Mouse (Mus musculus) adrenal gland, adult (tissue): Measurements from ENCODE around the gene Bloc1s3.

Experiments used
- DNase-seq, 2 experiments: peaks; one replicate each; pipeline ENCODE4 v3.0.0; 2022 to 2023; ENCODE audit warnings: low spot score in 1 of 2; ENCODE audit not compliant: inconsistent age in 2 of 2

The Bloc1s3 gene

DNA sequence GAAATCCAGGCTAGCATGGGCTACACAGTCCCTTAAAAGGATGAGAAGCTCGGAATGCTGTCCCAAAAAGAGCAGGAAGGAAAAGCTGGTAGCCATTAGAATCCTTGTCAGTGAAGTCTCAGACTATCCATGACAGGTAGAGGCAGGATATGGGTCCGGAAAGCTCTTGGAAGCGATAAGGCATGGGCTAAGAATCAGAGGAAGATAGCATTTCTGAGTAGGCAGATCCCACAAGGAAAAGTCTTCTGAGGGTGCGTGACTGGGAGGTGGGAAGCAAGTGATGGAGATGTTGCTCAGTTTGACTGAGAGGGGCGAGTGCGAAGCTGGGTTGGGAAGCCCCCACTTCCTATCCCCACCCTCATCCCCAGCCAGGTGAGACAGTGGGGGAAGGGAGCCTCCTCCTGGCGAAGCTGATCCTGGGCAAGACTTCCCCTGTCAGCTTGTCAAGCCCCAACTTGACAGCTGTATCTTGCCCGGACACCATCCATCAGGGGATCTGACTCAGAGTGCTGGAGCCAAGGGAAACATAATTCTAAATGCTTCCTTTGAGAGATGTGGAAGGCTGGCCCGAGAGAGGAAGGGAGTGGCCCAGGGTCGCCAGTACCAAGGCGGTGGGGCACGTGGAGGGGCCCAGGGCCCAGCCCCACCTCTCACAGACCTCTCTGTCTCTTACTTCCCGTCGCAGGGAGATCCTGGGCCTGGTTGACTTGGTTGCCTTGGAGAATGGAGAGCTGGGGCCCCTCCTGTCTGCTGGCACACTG lies 30.4 kb downstream of the Bloc1s3 start:
- peak; percentile 69 to 76 for DNase-seq

DNA sequence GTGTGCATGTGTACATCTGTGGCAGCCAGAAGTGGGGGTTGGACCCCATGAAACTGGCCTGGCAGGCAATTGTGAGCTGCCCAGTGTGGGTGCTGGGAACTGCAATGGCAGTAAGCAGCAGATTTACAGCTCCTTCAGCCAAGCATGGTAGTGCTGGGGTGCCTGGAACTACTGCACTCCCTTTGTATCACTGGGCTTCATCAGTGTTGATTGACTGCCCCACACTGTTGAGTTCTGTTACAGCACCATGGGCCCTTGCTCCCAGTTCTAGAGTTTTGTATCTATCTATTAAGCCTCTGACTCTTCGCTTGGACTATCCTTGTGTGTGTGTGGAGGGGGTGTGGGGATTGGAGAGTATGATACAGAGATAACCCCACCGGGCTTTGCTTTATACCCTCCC lies 31.1 kb downstream of the Bloc1s3 start:
- DNase-seq, result no peak

DNA sequence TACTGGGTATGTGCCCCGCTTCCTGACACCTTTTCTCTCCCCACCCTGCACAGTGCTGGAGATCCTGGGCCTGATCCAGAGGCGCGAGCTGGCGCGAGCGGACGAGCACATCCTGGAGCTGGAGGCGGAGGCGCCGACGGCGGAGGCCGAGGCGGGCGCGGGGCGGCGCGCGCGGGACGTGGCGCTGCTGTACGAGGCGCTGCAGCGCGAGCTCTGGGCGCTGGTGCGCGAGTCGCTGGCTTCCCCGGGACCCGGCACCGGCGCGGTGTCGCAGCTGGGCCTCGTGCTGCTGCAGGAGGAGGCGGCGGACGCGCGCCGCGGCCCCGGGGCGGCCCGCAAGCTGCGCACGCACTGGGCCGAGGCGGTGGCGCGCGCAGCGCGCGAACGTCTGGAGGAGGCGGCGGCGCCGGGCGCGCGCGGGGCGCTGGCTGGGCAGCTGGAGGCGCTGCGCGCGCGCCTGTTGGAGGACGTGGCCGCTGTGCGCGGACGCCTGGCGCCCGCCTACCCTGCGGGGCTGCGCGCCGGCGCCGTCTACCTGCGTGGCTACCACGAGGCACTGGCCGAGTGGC lies 34.2 kb downstream of the Bloc1s3 start:
- DNase-seq, result peak; percentile 88 to 93

DNA sequence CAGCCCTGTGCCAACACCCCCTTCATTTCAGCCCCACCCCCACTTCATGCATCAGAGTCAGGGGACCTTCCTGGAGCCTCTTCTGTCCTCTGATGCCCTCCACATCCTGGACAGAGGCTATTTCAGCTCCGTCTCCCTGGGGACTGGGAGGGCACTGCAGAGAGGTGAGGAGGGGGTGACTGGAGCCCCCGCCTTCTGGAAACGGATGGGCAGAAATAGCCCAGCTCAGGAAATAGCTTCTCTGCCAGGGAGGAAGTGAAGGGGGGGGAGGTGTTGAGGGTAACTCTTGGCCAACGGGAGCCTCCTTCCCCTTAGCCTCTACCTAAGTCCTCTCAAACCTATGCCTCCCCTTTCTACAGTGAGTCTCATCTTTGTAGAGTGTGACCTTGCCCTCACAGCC lies 35.8 kb downstream of the Bloc1s3 start:
- peak; percentile 74 to 80 for DNase-seq

DNA sequence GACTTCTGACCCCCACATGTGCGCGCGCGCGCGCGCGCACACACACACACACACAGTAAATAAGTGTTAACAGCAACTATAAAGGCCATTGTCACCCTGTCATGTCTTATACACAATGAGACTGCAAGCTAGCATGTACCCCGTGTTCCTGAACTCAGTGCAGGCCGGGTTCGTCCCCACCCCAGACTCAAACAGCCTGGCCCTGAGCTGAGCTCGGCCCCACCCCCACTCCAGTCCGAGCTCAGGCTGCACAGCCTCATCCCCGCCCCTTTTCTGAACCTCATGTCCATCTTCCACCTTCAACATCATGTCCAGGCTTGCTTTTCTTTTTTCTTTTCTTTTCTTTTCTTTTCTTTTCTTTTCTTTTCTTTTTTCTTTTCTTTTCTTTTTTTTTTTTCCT lies 37.9 kb downstream of the Bloc1s3 start:
- DNase-seq, result no peak

DNA sequence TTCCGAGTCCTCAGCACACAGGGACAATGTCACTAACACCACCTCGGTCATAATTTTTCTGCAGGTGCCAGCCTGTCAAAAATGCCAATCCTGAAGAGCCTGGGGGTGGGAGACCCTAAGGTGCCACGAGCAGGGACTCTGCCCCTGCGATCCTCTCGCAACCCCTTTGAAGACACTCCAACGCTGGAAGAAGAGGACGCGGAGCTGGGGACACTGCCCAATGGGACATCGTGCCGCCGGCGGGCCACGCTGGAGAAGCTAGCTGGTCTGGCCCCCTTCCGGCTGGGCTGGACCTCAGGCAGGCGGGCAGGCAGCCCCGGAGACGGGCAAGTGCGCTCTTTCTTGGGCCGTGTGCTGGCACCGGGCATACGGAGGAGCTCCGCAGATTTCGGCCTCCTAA lies 38.8 kb downstream of the Bloc1s3 start:
- no peak for DNase-seq

DNA sequence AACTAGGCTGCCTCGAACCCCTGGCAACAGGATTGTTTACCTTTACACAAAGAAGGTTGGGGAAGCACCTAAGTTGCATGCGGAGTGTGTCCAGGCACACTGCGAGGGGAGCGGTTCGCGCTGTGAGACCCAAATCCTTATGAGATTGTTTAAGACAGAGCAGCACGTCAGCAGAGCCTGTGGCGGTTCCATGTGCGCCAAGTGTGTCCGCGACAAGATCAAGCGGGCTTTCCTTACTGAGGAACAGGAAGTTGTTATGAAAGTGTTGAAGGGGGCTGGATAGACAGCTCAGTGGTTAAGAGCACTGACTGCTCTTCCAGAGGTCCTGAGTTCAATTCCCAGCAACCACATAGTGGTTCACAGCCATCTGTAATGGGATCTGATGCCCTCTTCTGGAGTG lies 39.9 kb downstream of the Bloc1s3 start:
- no peak for DNase-seq

DNA sequence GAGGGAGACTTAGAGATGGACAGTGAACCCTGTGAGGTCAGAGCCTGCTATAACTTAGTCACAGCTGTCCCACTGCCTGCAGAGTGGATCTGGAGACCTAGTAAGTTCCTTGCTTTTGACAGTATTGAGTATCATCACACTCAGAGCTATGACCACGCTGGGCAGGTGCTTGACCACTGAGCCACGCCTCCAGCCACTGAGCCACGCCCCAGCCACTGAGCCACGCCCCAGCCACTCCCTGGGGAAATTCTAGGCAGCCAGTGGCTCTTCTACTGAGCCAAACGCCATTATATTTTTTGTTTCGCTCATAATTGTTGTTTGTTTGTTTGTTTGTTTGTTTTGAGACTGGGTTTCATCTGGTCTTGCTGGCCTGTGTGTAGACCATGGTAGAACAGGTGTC lies 40.5 kb downstream of the Bloc1s3 start:
- DNase-seq, result peak; percentile 47 to 72

DNA sequence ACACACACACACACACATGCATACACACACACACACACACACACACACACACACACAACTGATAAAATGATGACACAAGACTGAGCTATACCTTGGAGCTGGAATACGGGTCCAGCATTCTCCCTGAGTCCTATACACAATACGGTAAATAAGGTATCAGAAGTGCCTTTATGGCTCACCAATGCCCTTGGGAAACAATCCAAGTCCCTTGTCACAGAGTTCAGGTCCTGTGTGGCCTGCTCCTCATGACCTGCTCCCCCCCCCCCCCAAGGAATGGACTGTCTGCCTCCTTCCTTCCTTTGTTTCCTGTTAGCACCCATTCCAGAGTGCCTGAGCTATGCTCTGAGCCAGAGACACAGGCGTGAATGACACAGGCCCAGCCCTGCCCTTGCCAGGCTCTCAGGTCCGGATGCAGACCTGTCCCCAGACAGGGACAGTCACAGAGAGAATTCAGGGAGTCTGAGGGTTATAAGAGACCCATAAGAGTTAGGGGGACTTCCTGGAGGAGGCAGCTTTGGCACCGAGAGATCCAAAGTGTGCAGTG lies 41.5 kb downstream of the Bloc1s3 start:
- DNase-seq, result peak in 1 of 2 experiments; percentile 53

DNA sequence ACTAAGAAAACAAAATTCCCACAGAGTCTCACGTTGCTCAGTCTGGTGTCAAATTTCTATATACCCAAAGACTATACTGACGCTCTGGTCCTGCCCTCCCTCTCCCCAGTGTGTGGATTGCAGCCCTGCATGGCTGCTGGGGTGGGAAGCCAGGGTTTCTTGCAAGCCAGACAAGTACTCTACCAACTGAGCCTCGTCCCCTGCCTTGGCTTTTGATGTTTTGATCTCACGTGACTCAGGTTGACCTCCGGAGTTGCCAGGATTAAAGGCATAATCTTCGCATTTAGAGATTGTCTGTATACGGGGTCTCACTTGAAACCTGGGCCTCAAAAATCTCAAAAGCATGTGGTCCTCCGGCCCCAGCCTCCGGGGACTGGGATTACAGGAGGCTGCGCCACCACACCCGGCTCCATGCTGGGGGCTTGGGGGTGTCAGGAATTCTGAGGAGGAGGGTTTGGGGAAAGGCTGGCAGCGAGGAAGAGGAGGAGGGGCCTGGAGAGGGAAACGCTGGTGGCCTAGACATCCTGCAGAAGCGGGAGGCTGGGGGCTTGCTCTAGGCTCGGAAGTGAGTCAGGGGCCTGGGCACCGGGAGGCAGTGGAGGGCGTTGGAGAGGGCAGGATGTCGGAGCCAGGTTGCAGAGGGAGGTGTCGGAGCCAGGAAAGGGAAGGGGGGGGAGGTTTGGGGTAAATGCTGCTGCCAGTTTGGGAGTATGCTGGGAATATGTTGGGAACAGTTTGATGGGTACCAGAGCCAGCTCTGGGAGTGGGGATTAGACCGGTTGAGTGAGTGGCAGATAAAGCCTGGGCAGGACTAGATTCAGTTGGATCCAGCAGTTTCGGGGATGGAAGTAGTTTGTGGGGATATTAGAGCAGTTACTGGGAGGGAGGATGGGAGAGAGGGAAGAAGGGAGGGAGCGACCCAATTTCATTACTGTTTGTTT lies 43.5 kb downstream of the Bloc1s3 start:
- no peak for DNase-seq

DNA sequence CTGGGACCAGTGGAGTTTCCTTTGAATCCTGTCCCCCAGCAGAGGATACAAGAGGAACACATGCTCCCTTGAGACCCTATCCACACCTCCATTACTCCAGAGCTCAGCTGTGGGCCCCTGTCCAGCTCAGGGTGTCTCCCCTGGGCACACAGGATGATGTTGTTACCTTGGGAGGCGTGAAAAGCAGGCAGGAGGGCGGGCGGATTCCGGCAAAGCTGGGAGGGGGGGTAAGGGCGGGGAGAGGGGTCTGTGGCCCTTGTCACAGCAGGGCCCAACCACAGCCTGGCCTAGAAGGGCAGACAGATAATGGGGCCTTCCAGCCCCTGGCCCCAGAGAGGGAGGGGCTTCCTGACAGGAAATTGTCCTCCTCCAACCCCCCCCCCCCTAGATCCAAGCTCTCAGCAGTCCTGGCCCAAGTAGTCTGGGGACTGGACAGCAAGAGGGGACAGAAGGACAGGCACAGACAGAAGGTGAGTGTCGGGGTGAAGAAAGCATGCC lies 45.2 kb downstream of the Bloc1s3 start, which contains the start of gene Exoc3l2:
Exoc3l2 (plus strand) TSS at position 448 of the 498 bp plus-strand sequence.
- peak; percentile 39 to 64 for DNase-seq

DNA sequence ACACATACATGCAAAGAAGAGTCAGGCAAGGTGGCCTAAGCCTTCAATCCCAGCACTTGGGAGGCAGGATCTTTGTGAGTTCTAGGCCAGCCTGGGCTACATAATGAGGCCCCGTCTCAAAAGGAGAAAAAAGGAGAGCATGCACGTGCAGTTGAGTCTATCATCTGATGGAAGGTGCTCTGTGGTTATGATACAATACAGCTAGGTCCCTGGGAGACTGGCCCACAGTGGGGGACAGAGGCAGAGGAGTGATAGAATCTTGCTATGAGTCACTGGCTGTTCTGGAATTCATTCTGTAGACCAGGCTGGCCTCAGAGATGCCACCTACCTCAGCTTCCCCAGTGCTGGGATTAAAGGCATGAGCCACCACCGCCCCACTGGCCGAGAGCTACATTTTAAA lies 45.7 kb downstream of the Bloc1s3 start:
- no peak for DNase-seq

DNA sequence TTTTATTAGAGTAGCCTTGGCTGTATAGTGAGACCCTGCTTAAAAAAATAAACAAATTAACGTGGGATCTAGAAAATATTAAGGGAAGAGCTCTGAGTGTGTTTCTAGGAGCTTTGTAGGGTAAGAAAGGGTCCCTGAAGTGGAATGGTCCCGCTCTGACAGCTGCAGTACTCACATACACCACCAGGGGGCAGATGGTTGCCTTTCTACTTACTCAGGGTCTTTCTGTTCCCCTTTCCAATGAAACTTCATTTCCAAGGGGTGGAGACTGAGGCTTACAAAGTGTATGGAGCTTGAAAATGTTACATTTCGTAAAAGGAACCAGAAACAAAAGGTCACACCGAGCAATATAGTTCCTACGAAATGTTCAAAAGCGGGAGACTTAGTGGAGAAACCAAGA lies 46.7 kb downstream of the Bloc1s3 start:
- peak; percentile 73 to 93 for DNase-seq

DNA sequence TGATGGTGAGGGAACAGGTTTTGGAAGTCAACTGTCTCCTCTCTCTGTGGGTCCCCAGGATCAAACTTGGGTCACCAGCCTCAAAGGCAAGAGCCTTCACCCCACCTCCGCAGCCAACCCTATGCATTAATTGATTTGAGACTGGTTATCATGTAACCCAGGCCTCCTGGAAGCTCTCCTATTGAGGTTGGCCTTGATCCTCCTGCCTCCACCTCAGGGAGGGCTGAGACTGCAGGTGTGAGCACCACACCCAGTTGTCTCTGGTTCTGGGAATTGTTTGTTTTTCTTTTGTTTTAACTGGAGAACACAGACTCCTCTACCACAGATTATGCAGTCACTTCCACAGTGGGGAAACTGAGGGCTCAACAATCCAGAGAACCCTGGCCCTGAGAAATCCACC lies 47.7 kb downstream of the Bloc1s3 start:
- DNase-seq, result no peak

DNA sequence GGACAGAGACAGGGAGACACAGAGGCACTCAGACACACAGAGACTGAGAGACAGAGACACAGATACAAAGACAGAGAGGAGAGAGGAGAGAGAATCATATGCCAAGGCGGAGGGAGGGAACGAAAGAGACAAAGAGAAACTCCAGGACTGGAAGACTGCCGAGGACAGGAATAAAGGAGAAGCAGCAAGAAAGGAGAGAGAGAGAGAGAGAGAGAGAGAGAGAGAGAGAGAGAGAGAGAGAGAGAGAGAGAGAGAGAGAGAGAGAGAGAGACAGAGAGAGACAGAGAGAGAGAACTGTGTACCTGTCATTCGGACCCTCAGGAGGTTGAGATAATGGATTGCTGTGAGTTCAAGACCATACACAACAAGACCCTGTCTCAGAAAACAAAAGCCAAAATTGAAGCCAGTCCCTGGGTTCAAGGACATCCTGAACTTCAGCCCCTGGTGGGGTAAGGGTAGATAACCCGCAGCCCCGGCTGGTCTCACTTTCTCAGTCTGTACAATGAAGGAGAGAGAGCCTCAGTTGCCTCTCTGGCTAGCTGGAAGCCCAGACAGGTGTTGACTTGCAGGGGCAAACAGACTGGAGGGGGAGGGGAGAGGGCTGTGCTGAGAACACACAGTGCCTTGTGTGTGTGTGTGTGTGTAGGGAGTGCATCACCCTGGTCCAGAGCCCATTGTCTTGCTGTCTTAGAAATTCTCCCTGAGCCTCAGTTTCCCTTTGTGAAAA lies 48.9 kb downstream of the Bloc1s3 start:
- no peak for DNase-seq

DNA sequence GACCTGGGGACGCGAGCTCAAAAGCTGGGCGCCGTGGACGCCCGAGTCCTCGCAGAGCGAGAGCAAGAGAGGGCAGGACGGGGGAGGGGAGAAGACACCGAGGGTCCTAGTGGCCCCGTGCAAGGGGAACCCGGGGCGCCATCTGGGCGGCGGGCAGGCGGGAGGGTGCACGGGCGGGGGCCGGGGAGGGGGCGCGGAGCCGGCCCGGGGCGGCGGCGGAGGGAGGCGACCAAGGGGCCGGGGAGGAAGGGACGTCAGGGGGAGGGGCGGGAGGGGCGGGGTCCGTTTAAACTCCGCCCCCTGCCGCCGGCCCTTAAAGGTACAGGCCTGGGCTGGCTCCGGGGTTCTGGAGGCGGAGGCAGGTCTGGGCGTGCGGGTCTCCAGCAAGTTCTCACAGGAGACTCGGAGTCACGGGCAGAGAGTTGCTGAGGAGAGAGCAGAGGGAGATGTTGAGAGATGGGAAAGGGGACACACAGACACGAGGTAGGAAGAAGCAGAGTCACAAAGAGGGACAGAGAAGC lies 49.5 kb downstream of the Bloc1s3 start, which contains the start of gene Mark4:
Mark4 (minus strand) TSS at position 231 of the 521 bp plus-strand sequence.
- peak; percentile 86 to 94 for DNase-seq

DNA sequence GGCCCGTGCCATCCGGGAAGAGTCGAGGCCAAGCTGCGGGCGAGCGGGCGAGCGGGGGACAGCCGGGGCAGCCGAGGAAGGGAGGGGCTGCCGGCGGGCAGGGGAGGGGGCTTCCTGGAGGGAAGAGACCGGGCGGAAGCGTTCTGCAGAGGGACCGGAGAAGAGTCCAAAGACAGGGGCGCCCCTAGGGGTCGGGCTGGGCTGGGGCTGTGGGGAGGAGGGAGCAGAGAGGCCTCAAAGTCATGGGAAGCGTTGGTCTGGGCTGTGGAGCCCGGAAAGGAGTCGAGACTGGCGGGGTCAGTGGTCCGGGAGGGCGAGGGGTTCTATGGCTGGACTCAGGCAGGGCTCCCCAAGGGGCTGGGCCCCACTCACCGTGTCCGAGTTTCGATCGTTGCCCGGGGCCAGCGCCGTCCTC lies 50.1 kb downstream of the Bloc1s3 start:
- peak; percentile 65 to 82 for DNase-seq

DNA sequence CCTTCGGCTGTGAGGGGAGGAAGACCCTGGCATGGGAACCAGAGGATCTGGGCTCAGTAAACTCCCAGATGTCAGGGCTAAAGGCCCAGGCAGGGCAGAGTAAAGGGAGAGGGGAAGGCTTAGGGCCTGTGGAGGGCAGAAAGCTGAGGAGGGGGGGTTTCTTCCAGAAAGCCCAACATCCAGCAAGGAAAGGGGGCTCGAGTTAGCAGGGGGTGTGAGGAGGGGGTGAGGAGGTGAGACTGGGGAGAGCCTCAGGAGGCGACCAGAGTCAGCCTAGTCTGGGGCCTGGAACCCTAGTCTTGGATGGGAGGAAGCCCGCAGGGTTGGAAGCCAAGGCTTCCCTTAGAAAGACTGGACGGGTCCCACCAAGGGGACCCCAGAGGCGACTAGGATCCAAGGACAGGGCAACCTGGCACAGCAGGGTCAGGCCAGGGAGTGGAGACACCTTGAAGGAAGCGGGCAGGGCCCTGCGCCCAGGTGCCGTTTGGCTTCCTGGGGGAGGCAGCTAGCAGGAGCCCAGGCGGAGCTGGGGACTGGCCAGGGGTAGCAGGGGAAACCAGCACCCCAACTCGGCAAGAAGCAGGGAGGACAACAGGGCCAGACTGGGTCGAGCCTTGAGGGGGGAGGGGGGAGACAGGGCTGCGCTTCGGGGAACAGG lies 50.6 kb downstream of the Bloc1s3 start:
- DNase-seq, result peak in 1 of 2 experiments; percentile 53

DNA sequence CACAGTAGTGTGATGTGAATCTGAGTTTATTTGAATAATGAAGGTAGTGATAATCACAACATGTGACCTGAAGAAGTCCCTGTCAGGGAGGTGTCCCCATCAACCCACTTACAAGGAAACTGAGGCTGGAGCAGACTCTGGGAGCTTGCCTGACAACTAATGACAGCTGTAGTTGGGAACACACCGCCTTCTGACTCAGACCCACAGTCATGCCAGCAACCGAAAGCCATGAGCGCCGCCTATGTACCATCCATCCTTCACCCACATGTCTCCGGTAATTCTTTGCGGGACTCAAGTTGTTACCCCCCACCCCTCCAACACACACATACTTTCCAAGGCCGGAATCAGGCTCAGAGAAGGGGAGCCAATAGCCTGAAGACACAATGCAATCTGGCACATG lies 51.5 kb downstream of the Bloc1s3 start:
- DNase-seq, result peak; percentile 40 to 62
